Mouse (Mus musculus): Measurements from ENCODE around the gene Cyp2d9. TPM values are rescaled to one million over a fixed set of nuclear protein-coding genes. Genes with fewer than 3 reads are reported as not detected.
"Not testable (repeated sequence)": the region's sequence is repeated elsewhere in the genome, so short reads cannot be mapped to it uniquely, and the experiment has no call there.

Cyp2d9 gene
- polyA plus RNA-seq, 1 experiment from 2014 or later, result 2.6 TPM

GRCm38 (mm10) chr15:82450045-82450444 lies 16.8 kb downstream of the Cyp2d9 start:
- not testable (repeated sequence) for H3K4me3 ChIP-seq (replicated peaks); H3K9me3 ChIP-seq (replicated peaks); H3K9ac ChIP-seq; H3K36me3 ChIP-seq (replicated peaks); H3K4me2 ChIP-seq; H3K27me3 ChIP-seq; H3K27ac ChIP-seq (replicated peaks); H3K4me1 ChIP-seq (replicated peaks)
- ATAC-seq (ENCODE audit: insufficient read depth), result peak; percentile 76
- WGBS (ENCODE audit: insufficient replicate concordance), result 38% methylated on average over 2 of the region's 2 CpGs

DNA sequence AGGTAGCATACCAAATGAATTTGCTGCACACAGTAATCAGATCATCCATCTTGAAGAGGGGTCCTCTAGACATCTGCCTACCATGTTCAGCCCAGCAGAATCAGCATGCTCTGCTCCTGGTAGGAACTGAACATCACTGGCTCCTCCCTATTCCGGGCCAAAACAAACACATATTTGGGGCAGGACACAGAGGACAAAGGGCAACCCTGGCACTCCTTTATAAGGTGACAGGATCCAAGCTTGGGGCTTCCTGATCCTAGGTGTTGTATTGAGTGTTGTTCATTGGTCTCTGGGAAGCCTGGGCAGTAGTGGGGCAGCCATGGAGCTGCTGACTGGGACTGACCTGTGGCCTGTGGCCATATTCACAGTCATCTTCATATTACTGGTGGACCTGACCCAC lies 18.9 kb downstream of the Cyp2d9 start:
- H3K27me3 ChIP-seq; H3K27ac ChIP-seq (replicated peaks); H3K4me2 ChIP-seq; H3K4me1 ChIP-seq (replicated peaks); H3K9me3 ChIP-seq (replicated peaks); H3K4me3 ChIP-seq (replicated peaks); H3K36me3 ChIP-seq (replicated peaks); ATAC-seq (ENCODE audit: insufficient read depth); H3K9ac ChIP-seq: not testable (repeated sequence)
- WGBS (ENCODE audit: insufficient replicate concordance), result 47% methylated on average over 1 of the region's 1 CpGs

DNA sequence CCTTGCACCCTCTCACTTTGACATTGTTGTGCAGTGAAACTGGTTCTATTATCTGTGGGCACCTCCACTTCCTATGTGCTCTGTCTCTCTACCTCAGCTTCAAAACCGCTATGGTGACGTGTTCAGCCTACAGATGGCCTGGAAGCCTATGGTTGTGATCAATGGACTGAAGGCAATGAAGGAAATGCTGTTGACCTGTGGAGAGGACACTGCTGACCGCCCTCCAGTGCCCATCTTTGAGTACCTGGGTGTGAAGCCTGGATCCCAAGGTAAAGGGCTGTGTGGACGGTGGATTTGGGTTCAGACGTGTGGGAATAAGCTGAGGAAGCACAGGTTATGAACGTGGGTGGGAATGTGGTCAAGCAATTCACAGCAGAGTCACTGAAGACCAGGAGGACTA lies 20.3 kb downstream of the Cyp2d9 start:
- not testable (repeated sequence) for H3K9me3 ChIP-seq (replicated peaks); H3K27ac ChIP-seq (replicated peaks); H3K9ac ChIP-seq; H3K4me3 ChIP-seq (replicated peaks); H3K4me1 ChIP-seq (replicated peaks); H3K27me3 ChIP-seq; H3K4me2 ChIP-seq; H3K36me3 ChIP-seq (replicated peaks); ATAC-seq (ENCODE audit: insufficient read depth)
- WGBS (ENCODE audit: insufficient replicate concordance), result 49% methylated on average over 6 of the region's 6 CpGs

DNA sequence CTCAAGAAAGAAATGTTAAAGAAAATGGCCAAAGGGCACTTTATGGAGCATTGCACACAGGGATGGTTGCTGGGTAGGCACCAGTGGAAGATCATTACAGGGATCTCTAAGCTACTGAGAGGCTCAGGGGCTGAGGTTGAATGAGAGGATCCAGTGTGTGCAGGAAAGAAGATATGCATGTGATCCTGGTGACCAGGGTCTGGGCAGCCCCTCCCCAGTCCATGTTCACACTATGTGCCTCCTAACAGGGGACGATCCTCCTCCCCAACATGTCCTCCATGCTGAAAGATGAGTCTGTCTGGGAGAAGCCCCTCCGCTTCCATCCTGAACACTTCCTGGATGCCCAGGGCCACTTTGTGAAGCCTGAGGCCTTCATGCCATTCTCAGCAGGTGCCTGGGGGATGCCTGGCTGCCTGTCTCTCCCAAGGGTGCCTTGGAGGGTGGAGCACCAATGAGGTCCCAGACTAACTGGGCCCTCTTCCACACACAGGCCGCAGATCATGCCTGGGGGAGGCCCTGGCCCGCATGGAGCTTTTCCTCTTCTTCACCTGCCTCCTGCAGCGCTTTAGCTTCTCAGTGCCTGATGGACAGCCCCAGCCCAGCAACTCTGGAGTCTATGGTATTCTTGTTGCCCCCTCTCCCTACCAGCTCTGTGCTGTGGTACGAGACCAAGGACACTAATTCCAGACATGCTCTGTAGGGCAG lies 23.0 kb downstream of the Cyp2d9 start:
- not testable (repeated sequence) for H3K27ac ChIP-seq (replicated peaks); H3K27me3 ChIP-seq; ATAC-seq (ENCODE audit: insufficient read depth); H3K9me3 ChIP-seq (replicated peaks); H3K4me1 ChIP-seq (replicated peaks); H3K4me2 ChIP-seq; H3K4me3 ChIP-seq (replicated peaks); H3K9ac ChIP-seq; H3K36me3 ChIP-seq (replicated peaks)
- WGBS (ENCODE audit: insufficient replicate concordance), result 66% methylated on average over 6 of the region's 6 CpGs

DNA sequence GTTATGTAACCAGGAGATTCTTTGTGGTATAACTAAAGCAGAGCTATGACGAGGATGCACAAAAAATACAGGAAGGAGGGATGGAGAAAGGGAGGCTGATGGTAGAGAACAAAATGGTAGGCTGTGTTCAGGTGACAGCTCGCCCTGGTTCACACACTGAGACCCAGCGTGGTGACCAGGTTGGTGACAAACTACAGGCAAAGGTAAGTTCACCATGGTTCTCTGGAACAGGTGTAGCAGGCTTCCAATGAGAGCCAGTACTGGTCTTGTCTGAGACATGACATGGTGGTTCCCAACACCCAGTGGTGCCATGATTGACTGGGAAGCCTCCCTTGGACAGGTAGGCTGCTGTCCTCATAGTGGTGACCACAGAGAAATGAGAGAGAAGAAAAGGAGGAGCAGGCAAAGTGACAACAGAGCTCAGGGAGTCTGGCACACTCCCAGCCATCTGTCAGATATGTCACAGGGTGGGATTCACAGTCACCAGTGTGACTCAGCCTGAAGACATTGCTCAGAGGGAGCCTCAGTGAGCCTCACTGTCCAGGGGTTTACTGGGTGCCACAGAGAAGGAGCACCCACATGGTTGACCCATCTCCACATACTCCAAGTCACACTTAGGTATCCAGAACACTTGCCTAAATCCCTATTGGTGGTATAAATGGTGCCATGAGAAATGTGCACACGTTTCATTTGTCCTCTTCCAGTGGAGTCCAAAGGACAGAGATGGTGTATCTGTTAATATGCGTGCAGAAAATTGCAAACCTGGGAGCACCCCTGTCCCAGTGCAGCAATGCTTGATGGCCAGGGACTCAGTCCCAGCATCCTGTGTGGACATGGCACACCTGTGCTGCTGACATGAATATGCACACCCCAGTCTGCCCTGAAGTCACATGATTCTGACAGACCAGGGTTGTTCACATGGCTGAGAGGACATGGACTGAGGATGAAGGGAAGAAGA lies 24.1 kb downstream of the Cyp2d9 start:
- Histone ChIP-seq H3K4me2 (no peak overlapping the region), H3K4me1 (replicated peaks) (no peaks in the 10 kb centered on the region), H3K36me3 (replicated peaks) (no peaks in the 10 kb centered on the region), H3K27ac (replicated peaks) (no peak overlapping the region), H3K9ac (no peak overlapping the region), H3K9me3 (replicated peaks) (no peaks in the 10 kb centered on the region), H3K4me3 (replicated peaks) (no peak overlapping the region), H3K27me3 (no peaks in the 10 kb centered on the region)
- 44% methylated on average over 5 of the region's 5 CpGs for WGBS (ENCODE audit: insufficient replicate concordance)
- no peak for ATAC-seq (ENCODE audit: insufficient read depth)

GRCm38 (mm10) chr15:82459266-82459665 lies 26.0 kb downstream of the Cyp2d9 start:
- not testable (repeated sequence) for H3K27ac ChIP-seq (replicated peaks); H3K4me3 ChIP-seq (replicated peaks); H3K27me3 ChIP-seq; H3K4me2 ChIP-seq; ATAC-seq (ENCODE audit: insufficient read depth); H3K36me3 ChIP-seq (replicated peaks); H3K9me3 ChIP-seq (replicated peaks); H3K4me1 ChIP-seq (replicated peaks); H3K9ac ChIP-seq
- 61% methylated on average over 12 of the region's 12 CpGs for WGBS (ENCODE audit: insufficient replicate concordance)

DNA sequence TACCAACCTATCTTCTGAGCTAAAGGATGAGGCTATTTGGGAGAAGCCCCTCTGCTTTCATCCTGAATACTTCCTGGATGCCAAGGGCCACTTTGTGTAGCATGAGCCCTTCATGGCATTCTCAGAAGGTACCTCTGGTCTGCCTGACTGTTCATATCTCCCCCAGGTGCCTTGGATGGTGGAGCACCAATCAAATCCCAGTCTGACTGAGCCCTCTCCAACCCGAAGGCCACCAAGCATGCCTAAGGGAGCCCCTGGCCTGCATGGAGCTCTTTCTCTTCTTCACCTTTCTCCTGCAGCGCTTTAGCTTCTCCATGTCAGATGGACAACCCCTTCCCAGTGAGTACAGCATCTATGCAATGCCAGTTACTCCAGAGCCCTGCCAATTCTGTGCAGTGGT lies 31.5 kb downstream of the Cyp2d9 start:
- no peak overlapping the region for H3K9ac ChIP-seq
- H3K36me3 ChIP-seq (replicated peaks), result no peaks in the 10 kb centered on the region
- 54% methylated on average over 2 of the region's 2 CpGs for WGBS (ENCODE audit: insufficient replicate concordance)
- H3K27ac ChIP-seq (replicated peaks), result no peak overlapping the region
- H3K4me1 ChIP-seq (replicated peaks), result no peaks in the 10 kb centered on the region
- no peaks in the 10 kb centered on the region for H3K27me3 ChIP-seq
- no peak overlapping the region for H3K4me2 ChIP-seq
- no peak overlapping the region for H3K4me3 ChIP-seq (replicated peaks)
- no peak for ATAC-seq (ENCODE audit: insufficient read depth)
- H3K9me3 ChIP-seq (replicated peaks), result no peaks in the 10 kb centered on the region

DNA sequence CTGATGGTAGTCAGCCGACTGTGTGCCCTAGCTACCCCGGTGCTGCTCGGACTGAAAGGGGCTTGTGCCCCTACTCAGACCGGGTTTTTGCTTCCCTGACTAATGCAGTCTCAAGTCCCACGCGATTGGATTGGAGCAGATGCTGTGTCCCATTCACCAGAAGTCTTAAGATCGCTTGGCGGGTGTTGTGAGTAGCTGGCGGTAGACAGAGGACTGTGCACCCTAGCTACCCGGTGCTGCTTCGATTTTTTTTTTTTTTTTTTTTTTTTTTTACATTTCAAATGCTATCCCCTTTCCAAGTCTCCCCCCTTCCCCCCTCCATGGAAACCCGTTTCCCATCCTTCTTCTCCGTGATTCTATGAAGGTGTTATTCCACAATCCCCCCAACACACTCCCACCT lies 61.0 kb downstream of the Cyp2d9 start:
- ATAC-seq (ENCODE audit: insufficient read depth), result not testable (repeated sequence)
- WGBS (ENCODE audit: insufficient replicate concordance), result 53% methylated on average over 13 of the region's 13 CpGs

More for the DNA sequence above, 61.0 kb downstream of the Cyp2d9 start:
- H3K9me3 ChIP-seq (replicated peaks); H3K4me2 ChIP-seq; H3K9ac ChIP-seq; H3K36me3 ChIP-seq (replicated peaks); H3K27me3 ChIP-seq; H3K4me3 ChIP-seq (replicated peaks); H3K27ac ChIP-seq (replicated peaks); H3K4me1 ChIP-seq (replicated peaks): not testable (repeated sequence)

Small RNA genes lying within 50 kb of the gene (microRNA-seq; reads per million reads assigned to microRNA genes)
- not detected for gene Gm25990
- gene Gm27331, result not detected
- not detected for gene Gm27622
- gene Gm27825, result not detected
- gene Mir7684, result not detected

Other genes with a start within 250 kb of the Cyp2d9 start
- 0.08 and 0.12 TPM in 2 replicates for gene Shisa8, start 220.6 kb upstream of the Cyp2d9 start, polyA plus RNA-seq (2015; fragmentation: Nextera tagmentation; extraction: Ambion mirVana)
- gene Tnfrsf13c, start 209.1 kb upstream of the Cyp2d9 start, polyA plus RNA-seq (2015; fragmentation: Nextera tagmentation; extraction: Ambion mirVana), result 0.40 and 0.79 TPM in 2 replicates
- 32.8 and 33.7 TPM in 2 replicates for gene Cenpm, start 188.7 kb upstream of the Cyp2d9 start, polyA plus RNA-seq (2015; fragmentation: Nextera tagmentation; extraction: Ambion mirVana)
- not detected in 2 replicates for gene 1500009C09Rik, start 181.0 kb upstream of the Cyp2d9 start, polyA plus RNA-seq (2015; fragmentation: Nextera tagmentation; extraction: Ambion mirVana)
- 0.12 and 0.16 TPM in 2 replicates for gene Sept3, start 158.5 kb upstream of the Cyp2d9 start, polyA plus RNA-seq (2015; fragmentation: Nextera tagmentation; extraction: Ambion mirVana)
- 0.06 and 0.08 TPM in 2 replicates for gene Wbp2nl, start 134.5 kb upstream of the Cyp2d9 start, polyA plus RNA-seq (2015; fragmentation: Nextera tagmentation; extraction: Ambion mirVana)
- 43.4 and 48.6 TPM in 2 replicates for gene Naga, start 94.5 kb upstream of the Cyp2d9 start, polyA plus RNA-seq (2015; fragmentation: Nextera tagmentation; extraction: Ambion mirVana)
- gene Pheta2, start 94.5 kb upstream of the Cyp2d9 start, polyA plus RNA-seq (2015; fragmentation: Nextera tagmentation; extraction: Ambion mirVana), result 43.9 and 47.9 TPM in 2 replicates
- gene Smdt1, start 94.5 kb upstream of the Cyp2d9 start, polyA plus RNA-seq (2015; fragmentation: Nextera tagmentation; extraction: Ambion mirVana), result 176 TPM in 2 replicates
- 272 and 310 TPM in 2 replicates for gene Ndufa6, start 79.1 kb upstream of the Cyp2d9 start, polyA plus RNA-seq (2015; fragmentation: Nextera tagmentation; extraction: Ambion mirVana)
- gene Cyp2d22, start 53.2 kb upstream of the Cyp2d9 start, polyA plus RNA-seq (2015; fragmentation: Nextera tagmentation; extraction: Ambion mirVana), result 17.7 and 19.1 TPM in 2 replicates
- gene Cyp2d11, start 39.4 kb upstream of the Cyp2d9 start, polyA plus RNA-seq (2015; fragmentation: Nextera tagmentation; extraction: Ambion mirVana), result 0.10 TPM in 1 of 2 replicates, not detected in the other
- 52.7 and 71.7 TPM in 2 replicates for gene Cyp2d10, start 26.2 kb upstream of the Cyp2d9 start, polyA plus RNA-seq (2015; fragmentation: Nextera tagmentation; extraction: Ambion mirVana)
- gene Cyp2d12, start 121.6 kb downstream of the Cyp2d9 start, polyA plus RNA-seq (2015; fragmentation: Nextera tagmentation; extraction: Ambion mirVana), result not detected in 2 replicates
- gene Cyp2d34, start 187.5 kb downstream of the Cyp2d9 start, polyA plus RNA-seq (2015; fragmentation: Nextera tagmentation; extraction: Ambion mirVana), result not detected in 2 replicates